Mouse (Mus musculus) small intestine, adult 2 months (tissue): ENCODE data around the gene Gm10668.
"Not testable (repeated sequence)": the region's sequence is repeated elsewhere in the genome, so short reads cannot be mapped to it uniquely, and the experiment has no call there.

Experiments
- CTCF ChIP-seq: fragments of 200-500 bp; IDR thresholded peaks from 2 replicates; pipeline ENCODE4 v1.5.1; 2012; ENCODE audit warnings: low read depth, mild to moderate bottlenecking, control low read depth, inconsistent platforms, low read length, moderate library complexity, mixed read lengths; ENCODE audit not compliant: insufficient replicate concordance, insufficient read length; ENCODE audit errors: extremely low read depth
- POLR2A ChIP-seq: fragments of 200-500 bp; IDR thresholded peaks from 2 replicates; pipeline ENCODE4 v1.6.1; 2012; ENCODE audit warnings: low read depth, mild to moderate bottlenecking, control low read depth, inconsistent platforms, low read length, moderate library complexity

- not testable (repeated sequence) for TF ChIP-seq CTCF, POLR2A
Observed at GRCm38 (mm10) chr7:20730524-20730923, at the start of gene Gm10668.
